Mouse (Mus musculus): ENCODE results near the gene Myo15b. TPM values are rescaled to one million over a fixed set of nuclear protein-coding genes. Genes with fewer than 3 reads are reported as not detected.
"Not testable (repeated sequence)": the region's sequence is repeated elsewhere in the genome, so short reads cannot be mapped to it uniquely, and the experiment has no call there.

Myo15b gene
- polyA plus RNA-seq, 3 experiments from 2014 or later = not detected

DNA sequence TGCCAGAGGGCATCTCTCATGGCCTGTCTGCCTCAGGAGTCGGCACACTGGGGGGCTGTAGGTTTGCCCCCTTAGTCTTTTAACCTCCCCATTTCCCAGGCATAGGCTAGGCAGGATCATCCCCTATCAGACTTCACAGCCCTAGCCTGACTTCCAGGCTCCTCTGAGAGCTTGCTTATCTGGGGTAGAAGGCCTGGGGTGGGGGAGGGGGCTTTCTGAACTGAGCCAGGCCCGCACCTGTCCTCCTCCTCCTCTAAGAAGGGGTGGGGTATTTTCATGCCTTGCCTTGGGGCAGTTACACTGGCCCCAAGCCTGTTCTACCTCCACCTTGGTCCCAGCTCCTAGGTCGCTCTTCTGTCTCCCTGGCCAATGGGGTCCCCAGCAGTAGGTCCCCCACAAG is 26.7 kb upstream of the Myo15b start:
- no peak for ATAC-seq

- ATAC-seq = no peak
Observed at GRCm38 (mm10) chr11:115832064-115832463, 26.1 kb upstream of the Myo15b start.

DNA sequence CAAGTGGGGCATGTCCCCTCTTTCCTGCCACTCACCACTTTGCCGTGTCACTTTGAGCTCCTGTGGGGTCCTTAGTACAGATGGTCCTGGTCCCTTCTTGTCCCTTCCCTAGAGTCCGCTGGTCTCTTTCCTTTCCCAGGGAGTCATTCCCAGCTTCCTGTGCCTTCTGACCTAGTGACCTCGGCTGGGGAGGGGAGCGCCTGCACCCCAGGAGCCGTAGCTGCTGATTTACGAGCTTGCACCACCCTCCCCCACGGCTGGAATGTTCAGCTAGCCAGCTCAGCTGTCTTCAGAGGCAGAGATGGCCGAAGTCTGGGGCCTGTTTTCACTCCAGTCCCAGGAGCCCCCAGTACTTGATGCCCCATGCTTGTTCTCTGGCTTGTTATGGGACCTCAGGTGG is 25.7 kb upstream of the Myo15b start:
- ATAC-seq = no peak

GRCm38 (mm10) chr11:115833021-115833513 is 25.1 kb upstream of the Myo15b start:
- ATAC-seq = no peak

DNA sequence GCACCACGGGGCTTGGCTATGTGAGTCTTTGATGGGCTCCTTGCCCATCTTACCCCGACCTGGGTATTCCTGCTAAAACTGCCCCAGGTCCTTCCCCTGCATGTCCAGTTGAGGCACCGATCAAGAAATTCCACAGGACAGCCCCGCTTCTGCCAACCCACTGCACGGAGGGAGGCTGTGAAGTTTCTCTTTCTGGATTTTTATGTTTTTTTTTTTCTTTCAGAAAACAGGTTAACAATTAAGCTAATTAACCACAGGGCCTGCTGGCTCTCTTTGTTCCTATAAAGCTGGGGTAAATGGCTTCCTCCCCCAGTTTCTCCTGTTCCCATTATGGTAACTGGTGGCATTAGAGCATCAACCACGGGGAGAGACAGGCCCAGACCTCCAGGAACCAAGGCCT is 24.2 kb upstream of the Myo15b start:
- no peak for ATAC-seq

- no peak for ATAC-seq
Observed at GRCm38 (mm10) chr11:115836656-115837395, 21.4 kb upstream of the Myo15b start.

DNA sequence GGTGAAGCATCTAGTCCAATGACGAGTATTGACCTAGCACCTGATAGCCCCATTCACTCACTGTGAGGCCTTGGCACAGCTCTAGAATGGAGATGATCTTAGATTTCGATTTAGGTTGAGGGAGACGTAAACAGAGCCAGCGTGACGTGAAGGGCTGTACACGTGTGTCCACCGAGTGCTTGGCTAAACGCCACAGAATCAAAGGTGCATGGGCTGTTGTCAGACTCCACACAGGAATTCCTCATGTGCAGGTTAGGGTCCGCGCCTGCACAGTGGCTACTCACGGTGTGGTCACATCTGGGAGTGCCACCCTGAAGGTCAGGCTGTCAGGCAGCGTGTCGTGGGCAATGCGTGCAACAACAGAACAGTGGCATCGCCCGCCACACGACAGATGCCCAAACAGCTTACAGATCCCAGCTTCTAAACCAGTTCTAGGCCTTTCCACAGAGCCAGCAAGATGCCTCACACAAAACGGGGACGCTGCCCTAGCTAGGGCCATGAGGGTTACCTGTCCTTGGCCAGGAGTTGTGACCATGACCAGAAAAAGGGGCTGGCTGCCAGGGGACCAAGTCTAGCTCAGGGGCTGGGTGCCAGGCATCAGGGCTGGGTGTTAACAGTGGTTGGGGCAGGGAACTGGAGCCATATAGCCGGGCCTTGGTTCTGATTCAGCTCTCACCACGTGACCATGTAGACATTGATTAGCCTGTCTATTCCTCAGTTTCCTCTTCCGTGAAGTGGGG is 20.4 kb upstream of the Myo15b start:
- ATAC-seq = no peak

- no peak for ATAC-seq
Observed at GRCm38 (mm10) chr11:115838895-115839311, 19.3 kb upstream of the Myo15b start.

DNA sequence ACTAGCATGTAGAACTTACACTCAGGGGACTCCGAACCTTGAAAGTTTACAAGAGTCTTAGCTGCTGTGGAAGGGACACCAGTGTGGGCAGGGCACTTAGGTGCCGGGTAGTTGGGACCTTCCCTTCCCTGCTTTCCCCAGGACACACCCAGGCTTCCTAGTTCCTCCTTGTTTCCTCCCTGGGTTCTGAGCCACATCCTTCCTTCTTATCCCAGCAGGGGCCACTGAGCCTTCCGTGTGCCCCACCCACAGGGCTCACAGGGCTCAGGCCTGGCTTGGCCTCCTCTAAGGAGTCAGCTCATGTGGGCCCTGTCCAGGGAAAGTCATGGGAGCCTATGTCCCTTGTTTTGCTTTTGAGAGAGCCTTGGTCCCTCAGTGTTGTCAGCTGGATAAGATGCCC is 18.5 kb upstream of the Myo15b start:
- ATAC-seq = no peak

GRCm38 (mm10) chr11:115841044-115841443 is 17.2 kb upstream of the Myo15b start:
- ATAC-seq = no peak

DNA sequence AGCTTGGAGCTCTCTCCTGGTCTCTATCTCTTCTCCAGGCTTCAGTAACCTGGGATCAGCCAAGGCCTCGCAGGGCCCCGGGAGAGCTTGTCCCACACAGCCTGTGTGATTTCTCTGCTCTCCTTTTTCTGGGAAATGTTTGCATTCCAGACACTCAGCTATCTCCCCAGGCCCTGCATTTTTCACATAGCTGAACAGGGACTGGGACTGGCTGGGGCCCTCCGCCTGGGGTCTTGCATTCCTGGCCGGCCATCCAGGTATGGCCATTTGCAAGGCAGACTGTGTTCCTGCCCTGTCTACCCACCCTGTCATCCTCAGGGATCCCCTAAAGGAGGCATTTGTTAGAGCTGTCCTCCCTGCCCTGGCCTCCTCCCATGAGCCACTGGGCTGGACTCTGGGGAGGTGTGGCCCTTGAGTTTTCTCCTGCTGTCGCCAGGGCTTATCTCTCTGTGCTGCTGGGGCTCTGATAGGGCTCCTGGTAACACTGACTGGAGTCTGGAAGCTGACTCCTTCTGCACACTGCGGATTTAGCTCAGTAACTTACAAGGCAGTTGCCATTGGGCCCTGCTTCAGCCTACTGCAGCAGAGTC is 16.1 kb upstream of the Myo15b start:
- ATAC-seq = no peak

DNA sequence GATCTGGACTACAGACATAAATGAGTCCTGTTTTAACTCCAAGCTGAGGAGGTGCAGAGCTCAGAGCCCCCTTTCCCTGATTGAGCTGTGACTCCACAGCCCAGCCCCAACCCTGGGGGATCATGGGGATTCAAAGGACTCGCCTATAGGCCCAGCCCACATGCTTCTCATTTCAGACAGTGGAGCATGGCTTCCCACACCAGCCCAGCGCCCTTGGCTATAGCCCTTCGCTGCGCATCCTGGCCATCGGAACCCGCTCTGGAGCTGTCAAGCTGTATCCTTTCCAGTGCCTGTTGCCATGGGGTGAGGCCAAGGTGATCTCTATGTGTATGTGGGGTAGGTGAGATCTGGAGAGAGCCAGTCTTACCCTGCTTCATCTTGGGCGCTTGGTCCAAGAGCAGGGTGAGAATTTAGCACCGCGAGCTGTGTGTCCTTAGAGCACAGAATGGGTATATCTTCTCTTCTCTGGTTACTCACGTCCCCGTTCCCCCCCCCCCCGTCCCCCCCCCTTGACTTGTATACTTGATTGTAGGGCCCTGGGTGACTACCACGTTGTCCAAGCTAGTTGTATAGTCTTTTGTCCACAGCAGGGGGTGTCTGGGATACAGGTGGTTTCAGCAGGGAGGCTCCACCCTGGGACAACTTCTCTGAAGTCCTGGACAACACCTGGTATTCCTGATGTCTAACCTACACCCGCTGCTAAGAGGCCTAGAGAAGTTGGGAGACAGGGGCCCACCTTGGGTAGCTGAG is 14.9 kb upstream of the Myo15b start:
- ATAC-seq = no peak

GRCm38 (mm10) chr11:115843891-115844239 is 14.3 kb upstream of the Myo15b start:
- ATAC-seq = no peak

- no peak for ATAC-seq
Observed at GRCm38 (mm10) chr11:115844240-115844639, 14.0 kb upstream of the Myo15b start.

DNA sequence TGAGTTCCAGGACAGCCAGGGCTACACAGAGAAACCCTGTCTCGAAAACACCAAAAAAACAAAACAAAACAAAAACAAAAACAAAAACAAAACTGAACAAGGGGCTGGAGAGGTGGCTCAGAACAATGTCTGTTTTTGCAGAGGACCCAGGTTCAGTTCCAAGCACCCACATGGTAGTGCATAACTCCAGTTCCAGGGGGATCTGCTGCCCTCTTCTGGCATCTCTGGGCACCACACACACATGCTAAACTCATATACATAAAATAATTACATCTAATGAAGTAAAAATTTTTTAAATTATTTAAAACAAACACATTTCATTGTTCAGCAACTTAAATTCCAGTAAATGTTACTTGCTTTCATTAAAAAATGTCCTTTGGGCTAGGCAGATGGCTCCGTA is 12.4 kb upstream of the Myo15b start:
- ATAC-seq = no peak

GRCm38 (mm10) chr11:115854674-115855073 is 3.5 kb upstream of the Myo15b start:
- no peak for ATAC-seq

DNA sequence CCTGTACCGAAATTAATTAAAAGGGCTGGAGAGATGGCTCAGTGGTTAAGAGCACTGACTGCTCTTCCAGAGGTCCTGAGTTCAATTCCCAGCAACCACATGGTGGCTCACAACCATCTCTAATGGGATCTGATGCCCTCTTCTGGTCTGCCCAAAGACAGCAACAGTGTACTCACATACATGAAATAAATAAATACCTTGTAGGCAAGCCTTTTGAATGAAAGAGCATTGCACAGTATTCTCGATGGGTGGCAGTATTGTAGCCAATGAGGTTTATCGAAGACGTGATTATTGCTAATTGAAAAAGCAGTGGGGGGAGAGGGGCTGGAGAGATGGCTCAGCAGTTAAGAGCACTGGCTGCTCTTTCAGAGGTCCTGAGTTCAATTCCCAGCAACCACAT is 1.1 kb upstream of the Myo15b start:
- ATAC-seq = not testable (repeated sequence)

GRCm38 (mm10) chr11:115857936-115858335 is 270 bp upstream of the Myo15b start:
- ATAC-seq = no peak

DNA sequence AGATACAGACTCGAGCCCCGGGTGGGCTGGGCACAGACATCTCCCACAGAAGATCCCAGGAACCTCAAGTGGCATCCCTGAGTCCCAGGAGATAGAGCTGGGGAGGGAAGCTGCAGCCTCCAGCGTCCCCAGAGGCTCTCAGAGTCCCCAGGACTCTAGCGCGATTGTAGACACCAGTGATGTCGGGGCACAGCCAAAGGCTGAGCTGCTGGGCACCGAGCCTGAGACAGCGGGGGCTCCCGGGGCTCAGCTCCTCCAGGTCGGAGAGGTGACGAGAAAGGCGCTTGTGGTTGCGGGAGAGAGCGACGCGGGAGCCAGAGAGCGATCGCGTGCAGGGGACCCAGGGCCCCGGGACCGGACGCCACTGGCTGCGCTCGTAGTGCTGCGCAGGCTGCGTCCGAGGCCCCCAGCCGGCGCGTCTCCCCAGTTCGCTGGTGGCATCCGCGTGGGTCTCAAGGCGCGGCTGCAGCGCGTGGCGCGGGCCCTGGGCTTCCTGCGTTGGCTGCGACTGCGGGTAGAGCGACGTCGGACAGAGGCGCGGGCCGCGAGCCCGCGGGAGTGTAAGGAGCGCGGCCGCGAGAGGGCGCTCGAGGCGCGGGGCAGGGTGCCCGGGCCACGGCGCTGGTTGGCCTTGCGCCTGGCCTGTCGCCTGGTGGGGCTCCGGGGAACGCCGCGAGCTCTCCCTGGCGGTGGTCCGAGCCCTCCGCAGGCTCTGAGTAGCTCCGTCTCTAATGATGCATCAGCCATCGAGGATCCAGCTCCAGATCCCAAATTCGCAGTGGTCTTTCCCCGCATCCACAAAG is 1.1 kb downstream of the Myo15b start:
- peak; percentile 76 for ATAC-seq

- no peak for ATAC-seq
Observed at GRCm38 (mm10) chr11:115863895-115864294, 5.7 kb downstream of the Myo15b start.

GRCm38 (mm10) chr11:115869393-115869792 is 11.2 kb downstream of the Myo15b start:
- ATAC-seq = no peak

GRCm38 (mm10) chr11:115872437-115872836 is 14.2 kb downstream of the Myo15b start:
- no peak for ATAC-seq
